Mouse (Mus musculus) mouse trophoblast stem cell (cell line): ENCODE measurements around the gene Dhx32.

Experiments
- in situ Hi-C, 2 experiments: fragments of 300-500 bp; cut with MseI, MboI; formaldehyde crosslinking; loops; 2 replicates in 1 of 2; 3 replicates in 1 of 2; pipeline ENCODE4 v1.15.1; 2025

Gene Dhx32

GRCm38 (mm10) chr7:133768517-133768916 lies 14.0 kb downstream of the Dhx32 start:
- in situ Hi-C loops, result no loop called here

GRCm38 (mm10) chr7:133768027-133768426 lies 14.5 kb downstream of the Dhx32 start:
- in situ Hi-C loops, result no loop called here

- in situ Hi-C loops, result no loop called here
Measured at GRCm38 (mm10) chr7:133765849-133766243, 16.7 kb downstream of the Dhx32 start.

GRCm38 (mm10) chr7:133765240-133765848 lies 17.2 kb downstream of the Dhx32 start:
- in situ Hi-C loops, result no loop called here

DNA sequence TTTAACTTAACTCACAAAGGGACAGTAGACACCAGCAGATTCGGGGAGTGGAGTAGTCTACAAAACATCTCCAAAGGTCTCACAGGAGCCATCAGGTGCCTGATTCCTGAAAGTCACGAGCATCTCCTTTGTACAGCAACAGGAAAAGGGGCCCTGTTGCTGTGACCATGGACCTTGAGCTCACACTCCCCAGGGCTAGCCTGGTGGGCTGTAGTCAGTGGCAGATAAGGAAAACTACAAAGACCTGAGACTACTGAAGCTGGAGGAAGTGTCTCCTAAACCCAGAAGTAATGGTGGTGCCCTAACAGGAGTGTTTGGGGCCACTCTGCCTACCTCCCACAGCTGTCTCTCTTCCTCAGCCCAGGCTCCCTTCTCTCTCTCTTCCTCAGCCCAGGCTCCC lies 18.1 kb downstream of the Dhx32 start:
- in situ Hi-C loops, result no loop called here

DNA sequence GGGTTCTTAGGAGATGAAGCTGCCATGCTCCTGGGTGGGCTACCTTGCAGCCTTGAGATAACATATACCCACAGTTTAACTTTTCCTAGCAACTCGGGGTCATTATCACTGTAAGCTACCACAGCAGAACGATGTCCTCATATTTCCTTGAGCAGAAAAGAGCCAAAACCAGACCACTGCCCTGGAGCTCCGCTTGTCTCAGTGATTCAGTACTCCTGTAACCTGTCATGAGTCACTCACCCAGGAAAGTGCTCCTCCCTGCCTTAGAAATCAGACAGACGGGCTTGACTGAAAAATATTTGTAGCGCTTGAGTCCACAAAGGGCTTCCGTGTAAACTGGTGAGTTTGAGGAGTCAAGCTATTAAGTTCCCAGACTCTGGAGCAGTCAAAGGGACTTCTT lies 19.8 kb downstream of the Dhx32 start:
- in situ Hi-C loops, result no loop called here

- in situ Hi-C loops, result no loop called here
Measured at GRCm38 (mm10) chr7:133759611-133760353, 22.7 kb downstream of the Dhx32 start.

GRCm38 (mm10) chr7:133758716-133759115 lies 23.8 kb downstream of the Dhx32 start:
- in situ Hi-C loops, result no loop called here

- in situ Hi-C loops, result no loop called here
Measured at GRCm38 (mm10) chr7:133757961-133758455, 24.5 kb downstream of the Dhx32 start.

GRCm38 (mm10) chr7:133751163-133751562 lies 31.4 kb downstream of the Dhx32 start:
- in situ Hi-C loops, result no loop called here

GRCm38 (mm10) chr7:133750666-133751065 lies 31.9 kb downstream of the Dhx32 start:
- in situ Hi-C loops, result no loop called here

GRCm38 (mm10) chr7:133748753-133749152 lies 33.8 kb downstream of the Dhx32 start:
- in situ Hi-C loops, result no loop called here

GRCm38 (mm10) chr7:133747372-133747771 lies 35.2 kb downstream of the Dhx32 start:
- in situ Hi-C loops, result no loop called here

- in situ Hi-C loops, result no loop called here
Measured at GRCm38 (mm10) chr7:133744701-133745100, 37.8 kb downstream of the Dhx32 start.

DNA sequence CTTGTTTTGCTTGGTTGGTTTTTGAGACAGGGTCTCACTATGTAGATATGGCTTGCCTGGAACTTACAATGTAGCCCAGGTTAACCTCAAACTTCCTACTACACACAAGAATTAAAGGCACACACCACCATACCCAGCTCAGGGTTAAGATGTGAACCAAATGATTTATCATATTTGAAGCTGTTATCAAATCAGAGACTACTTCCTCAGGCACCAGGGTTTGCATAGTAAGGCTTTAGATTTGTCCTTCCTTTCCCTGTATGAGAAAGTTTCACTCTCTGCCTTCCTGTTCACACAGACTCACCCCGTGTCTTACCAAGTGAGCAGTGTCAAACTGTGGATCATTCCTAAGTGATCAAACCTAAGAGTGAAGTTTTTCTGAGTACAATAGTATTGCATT lies 38.3 kb downstream of the Dhx32 start:
- in situ Hi-C loops, result no loop called here

- in situ Hi-C loops, result no loop called here
Measured at GRCm38 (mm10) chr7:133743611-133744010, 38.9 kb downstream of the Dhx32 start.

DNA sequence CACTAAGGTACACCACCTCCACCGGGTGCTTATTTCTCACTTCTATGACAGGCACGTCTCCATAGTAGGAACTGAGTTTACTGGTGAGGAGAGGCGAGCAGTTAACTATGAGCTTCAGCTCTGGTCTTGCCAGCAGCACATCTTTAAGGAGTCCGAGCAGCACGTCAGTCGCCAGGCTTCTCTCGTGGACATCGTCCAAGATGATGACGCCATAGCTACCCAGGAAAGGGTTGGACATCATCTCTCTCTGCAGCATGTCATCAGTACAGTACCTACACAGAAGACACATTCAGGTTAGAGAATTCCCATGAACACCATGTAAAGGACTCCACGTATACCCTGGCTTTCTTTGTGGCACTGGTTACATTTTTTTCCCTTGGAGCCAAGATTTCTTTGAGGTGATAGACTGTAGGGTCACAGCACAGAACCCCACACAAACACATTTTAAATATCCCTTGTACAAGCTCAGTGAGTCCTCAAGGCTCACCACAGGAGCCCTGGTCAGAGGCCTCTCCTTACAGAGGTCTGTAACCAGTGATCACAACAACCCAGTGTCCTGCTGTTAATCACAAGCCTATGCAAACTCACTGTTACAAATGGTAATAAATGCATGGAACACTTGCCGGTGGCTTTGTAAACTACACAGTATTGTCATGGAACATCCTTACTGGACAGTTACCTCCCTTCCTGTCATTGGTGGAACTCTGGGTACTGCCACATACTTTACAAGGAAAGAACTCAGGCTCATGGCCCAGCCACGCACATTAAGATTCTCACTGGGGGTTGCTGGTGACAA lies 39.8 kb downstream of the Dhx32 start:
- in situ Hi-C loops, result no loop called here

GRCm38 (mm10) chr7:133740558-133740957 lies 42.0 kb downstream of the Dhx32 start:
- in situ Hi-C loops, result no loop called here

DNA sequence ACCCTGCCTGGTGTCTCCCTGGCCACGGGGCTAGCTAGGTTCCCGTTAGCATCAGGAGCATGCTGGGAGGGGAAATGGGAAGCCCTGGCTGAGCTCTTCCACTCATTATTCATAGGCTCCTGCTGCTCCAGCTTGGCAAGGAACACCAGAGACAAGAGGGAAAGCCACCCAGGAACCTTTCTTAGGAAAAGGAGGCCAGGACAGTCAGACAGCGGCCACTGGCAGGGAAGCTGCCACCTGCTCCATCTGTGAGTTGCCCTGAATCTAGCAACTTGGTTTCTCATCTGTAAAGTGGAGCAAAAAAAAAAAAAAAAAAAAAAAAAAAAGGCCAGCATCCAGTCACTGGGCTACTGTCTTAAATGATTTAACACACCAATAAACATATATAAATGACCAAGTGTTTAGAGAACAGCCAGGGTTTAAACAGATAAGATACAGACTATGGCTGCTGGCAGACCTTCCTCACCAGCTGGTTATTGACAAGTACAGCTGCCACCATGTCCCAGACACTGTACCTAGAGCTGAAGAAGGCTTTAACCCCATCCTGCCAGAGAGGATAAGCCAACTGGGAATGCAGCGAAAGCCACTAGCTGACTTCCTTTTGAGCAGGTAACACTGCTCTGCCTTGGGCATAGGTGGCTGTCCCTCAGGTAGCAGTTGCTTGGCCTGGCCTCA lies 50.4 kb downstream of the Dhx32 start:
- in situ Hi-C loops, result no loop called here

DNA sequence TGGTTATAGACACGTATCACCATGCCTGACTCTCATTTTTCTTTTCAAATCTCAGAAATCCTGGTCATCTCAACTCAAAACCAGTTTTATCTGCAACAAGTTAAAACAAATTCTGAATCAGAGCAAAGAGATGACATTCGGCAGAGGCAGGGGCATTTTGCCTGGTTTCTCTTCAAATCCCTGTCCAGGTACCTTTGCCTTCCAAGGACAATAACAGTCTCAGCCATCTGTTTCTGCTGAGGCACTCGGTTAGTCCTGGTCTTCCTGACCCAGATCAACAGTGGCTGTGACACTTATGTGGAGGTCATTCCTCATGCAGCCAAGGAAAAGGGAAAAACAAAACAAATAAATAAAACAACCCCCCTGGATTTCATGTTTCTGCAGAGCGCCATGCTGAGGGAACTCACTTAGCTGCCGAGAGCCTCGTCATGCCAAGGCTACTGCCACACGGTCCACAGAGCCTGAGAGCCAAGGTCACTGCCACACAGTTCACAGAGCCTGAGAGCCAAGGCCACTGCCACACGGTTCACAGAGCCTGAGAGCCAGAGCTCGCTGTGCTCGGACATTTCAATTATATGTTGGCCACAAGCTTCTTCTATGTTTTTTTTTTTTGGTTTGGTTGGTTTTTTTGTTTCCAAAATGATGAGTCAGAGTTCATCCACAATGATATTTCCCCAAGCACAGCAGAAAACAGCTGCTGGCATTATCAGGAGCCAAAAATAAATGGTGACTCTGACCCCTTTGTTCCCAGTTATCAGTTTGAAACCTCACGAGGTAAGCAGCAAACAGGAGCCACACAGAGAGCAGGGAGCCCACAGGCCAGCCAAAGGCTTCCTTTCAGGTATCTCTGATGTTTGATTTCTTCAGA lies 52.0 kb downstream of the Dhx32 start:
- in situ Hi-C loops, result no loop called here

GRCm38 (mm10) chr7:133729351-133729750 lies 53.2 kb downstream of the Dhx32 start:
- in situ Hi-C loops, result no loop called here
